Mouse (Mus musculus) embryonic facial prominence, embryonic 12.5 days (tissue): ENCODE data around the gene Acoxl. TPM values are rescaled to one million over a fixed set of nuclear protein-coding genes. Genes with fewer than 3 reads are reported as not detected.
A peak's percentile ranks its signal among the peaks of the same experiment; 100 is the strongest.

Source experiments
- ATAC-seq: fragments of 200-750 bp; cut with Nextera tagmentation; 2 replicates; pipeline ENCODE4 v1.8.0; 2017; ENCODE audit not compliant: insufficient number of reproducible peaks, insufficient read depth, low FRiP score, low TSS enrichment
- H3K27ac ChIP-seq: fragments of 300-500 bp; sonication (generic); 2 replicates; pipeline ENCODE4 v1.5.1; 2016; ENCODE audit warnings: mild to moderate bottlenecking
- H3K27me3 ChIP-seq: fragments of 300-500 bp; sonication (generic); 2 replicates; pipeline ENCODE4 v1.6.1; 2016; ENCODE audit warnings: mild to moderate bottlenecking, moderate library complexity
- H3K36me3 ChIP-seq: fragments of 300-500 bp; sonication (generic); 2 replicates; pipeline ENCODE4 v1.6.1; 2016; ENCODE audit warnings: mild to moderate bottlenecking
- H3K4me1 ChIP-seq: fragments of 300-500 bp; sonication (generic); 2 replicates; pipeline ENCODE4 v1.6.1; 2016
- H3K4me2 ChIP-seq: fragments of 300-500 bp; sonication (generic); replicated peaks from 2 replicates; pipeline ENCODE4 v1.6.1; 2016; ENCODE audit warnings: mild to moderate bottlenecking, moderate library complexity
- H3K4me3 ChIP-seq: fragments of 300-500 bp; sonication (generic); 2 replicates; pipeline ENCODE4 v1.5.1; 2016; ENCODE audit warnings: mild to moderate bottlenecking
- H3K9ac ChIP-seq: fragments of 300-500 bp; sonication (generic); 2 replicates; pipeline ENCODE4 v1.6.1; 2016; ENCODE audit warnings: mild to moderate bottlenecking, moderate library complexity
- H3K9me3 ChIP-seq: fragments of 300-500 bp; sonication (generic); 2 replicates; pipeline ENCODE4 v1.6.1; 2016; ENCODE audit warnings: mild to moderate bottlenecking, moderate library complexity
- WGBS: fragments of 180-500 bp; shearing (Covaris S2); methylation state at CpG from one replicate; pipeline ENCODE4 v1.1.7; 2016; 5-methylcytosine and 5-hydroxymethylcytosine counted together
- polyA plus RNA-seq: library from polyadenylated mRNA; unstranded; fragments of >200 nt; fragmentation: Nextera tagmentation; extraction: Ambion mirVana; gene quantifications from 2 replicates; pipeline ENCODE4 v1.2.1, GENCODE M21; 2016

The Acoxl gene
- polyA plus RNA-seq, 1 experiment from 2014 or later: 0.13 TPM

- ATAC-seq: no peak
- no peaks in the 10 kb centered on the region for H3K36me3 ChIP-seq
- H3K27me3 ChIP-seq: no peaks in the 10 kb centered on the region
- WGBS: 80% methylated on average over 3 of the region's 3 CpGs
- H3K4me1 ChIP-seq: peaks cover 16% of the 10 kb centered on the region
- H3K9ac ChIP-seq: no peak overlapping the region
- H3K4me2 ChIP-seq: no peak overlapping the region
- H3K9me3 ChIP-seq: no peaks in the 10 kb centered on the region
- H3K4me3 ChIP-seq: no peak overlapping the region
- no peak overlapping the region for H3K27ac ChIP-seq
Observed at GRCm38 (mm10) chr2:128067162-128067561, 228.5 kb downstream of the Acoxl start.

GRCm38 (mm10) chr2:128067596-128067995, 228.9 kb downstream of the Acoxl start:
- H3K4me2 ChIP-seq: no peak overlapping the region
- WGBS: 72% methylated on average over 7 of the region's 7 CpGs
- no peaks in the 10 kb centered on the region for H3K9me3 ChIP-seq
- no peaks in the 10 kb centered on the region for H3K27me3 ChIP-seq
- no peak overlapping the region for H3K4me3 ChIP-seq
- H3K9ac ChIP-seq: no peak overlapping the region
- H3K4me1 ChIP-seq: peaks cover 16% of the 10 kb centered on the region
- no peak overlapping the region for H3K27ac ChIP-seq
- H3K36me3 ChIP-seq: no peaks in the 10 kb centered on the region
- ATAC-seq: no peak

GRCm38 (mm10) chr2:128068176-128068575, 229.5 kb downstream of the Acoxl start:
- H3K4me1 ChIP-seq: peaks cover 16% of the 10 kb centered on the region
- 88% methylated on average over 3 of the region's 4 CpGs for WGBS
- H3K27ac ChIP-seq: no peak overlapping the region
- H3K36me3 ChIP-seq: no peaks in the 10 kb centered on the region
- no peak for ATAC-seq
- no peaks in the 10 kb centered on the region for H3K27me3 ChIP-seq
- no peak overlapping the region for H3K4me3 ChIP-seq
- no peaks in the 10 kb centered on the region for H3K9me3 ChIP-seq
- H3K4me2 ChIP-seq: no peak overlapping the region
- H3K9ac ChIP-seq: no peak overlapping the region

GRCm38 (mm10) chr2:128069025-128069424, 230.3 kb downstream of the Acoxl start:
- ATAC-seq: no peak
- Histone ChIP-seq H3K4me1 (peaks cover 11% of the 10 kb centered on the region), H3K36me3 (no peaks in the 10 kb centered on the region), H3K4me3 (no peak overlapping the region), H3K27ac (no peak overlapping the region), H3K27me3 (no peaks in the 10 kb centered on the region), H3K9me3 (no peaks in the 10 kb centered on the region), H3K9ac (no peak overlapping the region), H3K4me2 (no peak overlapping the region)
- 62% methylated on average over 2 of the region's 2 CpGs for WGBS

- WGBS: 78% methylated on average over 7 of the region's 7 CpGs
- no peak for ATAC-seq
Observed at GRCm38 (mm10) chr2:128071791-128072190, 233.1 kb downstream of the Acoxl start.

GRCm38 (mm10) chr2:128072944-128073343, 234.3 kb downstream of the Acoxl start:
- no peak overlapping the region for H3K27ac ChIP-seq
- 83% methylated on average over 5 of the region's 5 CpGs for WGBS
- no peak overlapping the region for H3K4me3 ChIP-seq
- H3K27me3 ChIP-seq: no peaks in the 10 kb centered on the region
- H3K36me3 ChIP-seq: no peaks in the 10 kb centered on the region
- H3K4me2 ChIP-seq: no peak overlapping the region
- H3K9me3 ChIP-seq: no peaks in the 10 kb centered on the region
- no peak overlapping the region for H3K9ac ChIP-seq
- no peak for ATAC-seq
- no peaks in the 10 kb centered on the region for H3K4me1 ChIP-seq

More at GRCm38 (mm10) chr2:128071791-128072190, 233.1 kb downstream of the Acoxl start:
- Histone ChIP-seq H3K9me3 (no peaks in the 10 kb centered on the region), H3K27ac (no peak overlapping the region), H3K9ac (no peak overlapping the region), H3K27me3 (no peaks in the 10 kb centered on the region), H3K4me1 (no peaks in the 10 kb centered on the region), H3K4me2 (no peak overlapping the region), H3K36me3 (no peaks in the 10 kb centered on the region), H3K4me3 (no peak overlapping the region)

GRCm38 (mm10) chr2:128073603-128074002, 234.9 kb downstream of the Acoxl start:
- 94% methylated on average over 2 of the region's 2 CpGs for WGBS
- Histone ChIP-seq H3K9ac (no peak overlapping the region), H3K4me3 (no peak overlapping the region), H3K27me3 (no peaks in the 10 kb centered on the region), H3K4me2 (no peak overlapping the region), H3K36me3 (no peaks in the 10 kb centered on the region), H3K9me3 (no peaks in the 10 kb centered on the region), H3K27ac (no peak overlapping the region), H3K4me1 (peaks cover under 1% of the 10 kb centered on the region)
- ATAC-seq: no peak

- Histone ChIP-seq H3K4me2 (no peak overlapping the region), H3K27ac (no peak overlapping the region), H3K9me3 (no peaks in the 10 kb centered on the region), H3K4me3 (no peak overlapping the region), H3K4me1 (peaks cover 5% of the 10 kb centered on the region), H3K36me3 (no peaks in the 10 kb centered on the region), H3K9ac (no peak overlapping the region), H3K27me3 (no peaks in the 10 kb centered on the region)
- WGBS: 80% methylated on average over 4 of the region's 4 CpGs
- ATAC-seq: no peak
Observed at GRCm38 (mm10) chr2:128076936-128077335, 238.3 kb downstream of the Acoxl start.

GRCm38 (mm10) chr2:128078859-128079258, 240.2 kb downstream of the Acoxl start:
- Histone ChIP-seq H3K4me1 (peaks cover 5% of the 10 kb centered on the region), H3K27ac (no peak overlapping the region), H3K4me3 (no peak overlapping the region), H3K27me3 (no peaks in the 10 kb centered on the region), H3K9me3 (no peaks in the 10 kb centered on the region), H3K4me2 (no peak overlapping the region), H3K9ac (no peak overlapping the region), H3K36me3 (no peaks in the 10 kb centered on the region)
- WGBS: 36% methylated on average over 5 of the region's 5 CpGs
- ATAC-seq: 0 out of 2 replicates have a peak, but pooled peaks have one; percentile 22

- Histone ChIP-seq H3K9me3 (no peaks in the 10 kb centered on the region), H3K4me2 (no peak overlapping the region), H3K27me3 (no peaks in the 10 kb centered on the region), H3K27ac (no peak overlapping the region), H3K36me3 (no peaks in the 10 kb centered on the region), H3K4me1 (peaks cover 5% of the 10 kb centered on the region), H3K9ac (no peak overlapping the region), H3K4me3 (no peak overlapping the region)
- no peak for ATAC-seq
- 51% methylated on average over 6 of the region's 6 CpGs for WGBS
Observed at GRCm38 (mm10) chr2:128079316-128079715, 240.6 kb downstream of the Acoxl start.

GRCm38 (mm10) chr2:128083844-128084243, 245.2 kb downstream of the Acoxl start:
- no peaks in the 10 kb centered on the region for H3K27me3 ChIP-seq
- H3K27ac ChIP-seq: no peak overlapping the region
- H3K36me3 ChIP-seq: no peaks in the 10 kb centered on the region
- ATAC-seq: no peak
- no peaks in the 10 kb centered on the region for H3K9me3 ChIP-seq
- H3K4me2 ChIP-seq: no peak overlapping the region
- peaks cover 2% of the 10 kb centered on the region for H3K4me1 ChIP-seq
- WGBS: 9% methylated on average over 3 of the region's 3 CpGs
- no peak overlapping the region for H3K4me3 ChIP-seq
- no peak overlapping the region for H3K9ac ChIP-seq

GRCm38 (mm10) chr2:128084607-128085006, 245.9 kb downstream of the Acoxl start:
- H3K9ac ChIP-seq: no peak overlapping the region
- no peak overlapping the region for H3K27ac ChIP-seq
- H3K27me3 ChIP-seq: no peaks in the 10 kb centered on the region
- no peak overlapping the region for H3K4me3 ChIP-seq
- H3K9me3 ChIP-seq: no peaks in the 10 kb centered on the region
- no peaks in the 10 kb centered on the region for H3K4me1 ChIP-seq
- H3K36me3 ChIP-seq: no peaks in the 10 kb centered on the region
- ATAC-seq: no peak
- H3K4me2 ChIP-seq: no peak overlapping the region
- WGBS: 88% methylated on average over 5 of the region's 5 CpGs

- no peak overlapping the region for H3K9ac ChIP-seq
- 100% methylated on average over 1 of the region's 1 CpGs for WGBS
- H3K27ac ChIP-seq: no peak overlapping the region
- no peak for ATAC-seq
- H3K27me3 ChIP-seq: no peaks in the 10 kb centered on the region
- H3K4me1 ChIP-seq: no peaks in the 10 kb centered on the region
- no peak overlapping the region for H3K4me3 ChIP-seq
- H3K4me2 ChIP-seq: no peak overlapping the region
- H3K9me3 ChIP-seq: no peaks in the 10 kb centered on the region
- no peaks in the 10 kb centered on the region for H3K36me3 ChIP-seq
Observed at GRCm38 (mm10) chr2:128085481-128085880, 246.8 kb downstream of the Acoxl start.
